Mouse (Mus musculus) forebrain, embryonic 12.5 days (tissue): ENCODE measurements around the gene 5730409E04Rik. TPM values are rescaled to one million over a fixed set of nuclear protein-coding genes. Genes with fewer than 3 reads are reported as not detected.

ENCODE experiments used
- ATAC-seq: fragments of 200-750 bp; cut with Nextera tagmentation; 2 replicates; pipeline ENCODE4 v1.8.0; 2017; ENCODE audit warnings: moderate TSS enrichment; ENCODE audit not compliant: low FRiP score
- H3K27ac ChIP-seq: fragments of 300-500 bp; sonication (generic); 2 replicates; pipeline ENCODE4 v1.5.1; 2016; ENCODE audit warnings: mild to moderate bottlenecking
- H3K27me3 ChIP-seq: fragments of 300-500 bp; sonication (generic); 2 replicates; pipeline ENCODE4 v1.6.1; 2016; ENCODE audit warnings: mild to moderate bottlenecking
- H3K36me3 ChIP-seq: fragments of 300-500 bp; sonication (generic); replicated peaks from 2 replicates; pipeline ENCODE4 v1.6.1; 2016; ENCODE audit warnings: mild to moderate bottlenecking
- H3K4me1 ChIP-seq: fragments of 300-500 bp; sonication (generic); 2 replicates; pipeline ENCODE4 v1.6.1; 2016
- H3K4me2 ChIP-seq: fragments of 300-500 bp; sonication (generic); 2 replicates; pipeline ENCODE4 v1.6.1; 2016; ENCODE audit warnings: mild to moderate bottlenecking, moderate library complexity
- H3K4me3 ChIP-seq: fragments of 300-500 bp; sonication (generic); replicated peaks from 2 replicates; pipeline ENCODE4 v1.5.1; 2016; ENCODE audit warnings: mild to moderate bottlenecking
- H3K9ac ChIP-seq: fragments of 300-500 bp; sonication (generic); 2 replicates; pipeline ENCODE4 v1.6.1; 2016; ENCODE audit warnings: mild to moderate bottlenecking
- H3K9me3 ChIP-seq: fragments of 300-500 bp; sonication (generic); 2 replicates; pipeline ENCODE4 v1.6.1; 2016
- WGBS: fragments of 180-500 bp; shearing (Covaris S2); methylation state at CpG from one replicate; pipeline ENCODE4 v1.1.7; 2016; 5-methylcytosine and 5-hydroxymethylcytosine counted together
- polyA plus RNA-seq: library from polyadenylated mRNA; unstranded; fragments of >200 nt; fragmentation: Nextera tagmentation; extraction: Ambion mirVana; gene quantifications from 2 replicates; pipeline ENCODE4 v1.2.1, GENCODE M21; 2016

Gene 5730409E04Rik
- polyA plus RNA-seq, result 1.3 and 2.6 TPM in 2 replicates

DNA sequence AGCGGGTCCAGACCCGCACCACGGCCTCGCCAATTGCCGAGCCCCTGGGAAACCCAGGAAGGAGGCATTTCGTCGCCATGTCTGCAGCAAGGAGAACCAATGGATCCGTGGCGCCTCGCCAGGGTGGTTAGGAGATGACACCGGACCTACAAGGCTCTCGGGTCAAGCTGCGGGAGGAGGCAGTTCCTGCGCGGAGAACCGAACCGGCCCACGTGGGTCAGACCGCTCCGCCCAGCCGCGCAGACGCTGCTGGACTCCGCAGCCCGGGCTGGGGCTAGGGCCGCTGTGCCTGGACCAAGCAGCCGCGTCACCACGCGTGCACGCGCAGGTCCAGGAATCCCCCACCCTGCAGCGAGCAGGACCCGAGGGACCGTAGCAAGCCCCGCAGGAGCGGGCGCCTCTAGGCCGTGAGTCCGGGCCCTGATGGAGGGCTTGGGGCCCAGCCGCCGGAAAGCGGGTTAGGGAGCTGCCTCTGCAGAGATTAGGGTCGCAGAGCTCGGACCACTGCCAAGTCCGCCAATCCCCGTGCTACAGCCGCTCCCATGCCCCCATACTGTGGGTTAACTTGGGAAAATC lies at the start of gene 5730409E04Rik:
TSS of gene 5730409E04Rik (plus strand) at position 213 of the 576 bp plus-strand sequence.
- H3K27me3 ChIP-seq, result peaks cover 79% of the 10 kb centered on the region

DNA sequence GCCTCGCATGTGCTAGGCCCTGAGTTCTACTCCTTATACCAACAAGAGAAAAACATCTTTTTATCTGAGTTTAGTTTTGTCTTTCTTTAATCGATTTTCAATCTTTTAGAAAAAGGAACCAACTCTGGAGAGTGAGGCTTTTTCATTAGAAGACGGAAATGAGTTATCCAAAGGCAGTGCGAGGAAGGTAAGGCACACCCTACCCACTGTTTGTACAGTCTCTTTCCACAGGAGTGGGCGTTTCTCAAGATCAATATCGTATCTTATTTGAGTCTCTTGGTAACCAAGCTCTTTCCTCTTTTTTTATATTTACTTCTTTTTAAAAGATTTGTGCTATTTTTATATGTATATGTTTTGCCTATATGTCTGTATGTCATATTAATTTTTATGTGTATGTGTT lies 45.8 kb upstream of the 5730409E04Rik start:
- no peaks in the 10 kb centered on the region for H3K4me1 ChIP-seq
- H3K9me3 ChIP-seq, result no peaks in the 10 kb centered on the region
- ATAC-seq, result no peak
- H3K36me3 ChIP-seq, result peaks cover 67% of the 10 kb centered on the region
- WGBS, result 93% methylated on average over 6 of the region's 6 CpGs
- no peak overlapping the region for H3K4me2 ChIP-seq
- H3K4me3 ChIP-seq, result no peak overlapping the region
- no peaks in the 10 kb centered on the region for H3K27me3 ChIP-seq
- no peak overlapping the region for H3K27ac ChIP-seq
- no peak overlapping the region for H3K9ac ChIP-seq

More for the DNA sequence above, at the start of gene 5730409E04Rik:
- Histone ChIP-seq H3K36me3 (no peaks in the 10 kb centered on the region), H3K9ac (peak within 1 kb of the TSS; percentile 71), H3K4me3 (peak within 1 kb of the TSS; percentile 57), H3K27ac (0 out of 2 replicates have a peak within 1 kb of the TSS, but pooled peaks have one; percentile 11), H3K4me2 (peak within 1 kb of the TSS; percentile 74), H3K9me3 (no peaks in the 10 kb centered on the region), H3K4me1 (peaks cover 8% of the 10 kb centered on the region)
- under 1% methylated on average over 48 of the region's 48 CpGs for WGBS
- ATAC-seq, result peak; percentile 83

- no peak overlapping the region for H3K27ac ChIP-seq
- no peaks in the 10 kb centered on the region for H3K27me3 ChIP-seq
- H3K4me1 ChIP-seq, result no peaks in the 10 kb centered on the region
- H3K4me3 ChIP-seq, result no peak overlapping the region
- no peaks in the 10 kb centered on the region for H3K9me3 ChIP-seq
- no peak for ATAC-seq
- 94% methylated on average over 4 of the region's 4 CpGs for WGBS
- no peak overlapping the region for H3K9ac ChIP-seq
- H3K4me2 ChIP-seq, result no peak overlapping the region
- peaks cover 79% of the 10 kb centered on the region for H3K36me3 ChIP-seq
Measured at GRCm38 (mm10) chr4:126567243-126567642, 42.4 kb upstream of the 5730409E04Rik start.

DNA sequence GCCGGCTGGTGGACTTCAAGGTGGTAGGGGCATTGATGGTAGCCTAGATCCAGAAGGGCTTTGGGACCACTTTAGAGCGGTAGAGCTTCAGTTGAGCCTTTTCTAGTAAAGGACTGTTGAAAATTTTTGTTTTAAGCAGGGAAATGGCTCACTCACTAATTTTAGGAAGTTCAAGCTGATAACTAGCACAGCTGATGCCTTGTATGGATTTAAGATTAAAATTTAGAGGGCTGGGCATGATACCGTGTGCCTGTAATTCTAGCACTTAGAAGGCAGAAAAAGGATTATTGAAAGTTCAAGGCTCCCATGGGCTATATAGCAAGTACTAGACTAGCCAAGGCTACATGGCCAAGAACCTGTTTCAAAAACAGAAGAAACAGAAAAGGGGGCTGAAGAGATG lies 39.8 kb upstream of the 5730409E04Rik start:
- no peaks in the 10 kb centered on the region for H3K27me3 ChIP-seq
- H3K9ac ChIP-seq, result no peak overlapping the region
- H3K27ac ChIP-seq, result no peak overlapping the region
- 98% methylated on average over 3 of the region's 3 CpGs for WGBS
- H3K4me3 ChIP-seq, result no peak overlapping the region
- ATAC-seq, result no peak
- H3K36me3 ChIP-seq, result peaks cover 89% of the 10 kb centered on the region
- H3K4me2 ChIP-seq, result no peak overlapping the region
- no peaks in the 10 kb centered on the region for H3K9me3 ChIP-seq
- H3K4me1 ChIP-seq, result no peaks in the 10 kb centered on the region

DNA sequence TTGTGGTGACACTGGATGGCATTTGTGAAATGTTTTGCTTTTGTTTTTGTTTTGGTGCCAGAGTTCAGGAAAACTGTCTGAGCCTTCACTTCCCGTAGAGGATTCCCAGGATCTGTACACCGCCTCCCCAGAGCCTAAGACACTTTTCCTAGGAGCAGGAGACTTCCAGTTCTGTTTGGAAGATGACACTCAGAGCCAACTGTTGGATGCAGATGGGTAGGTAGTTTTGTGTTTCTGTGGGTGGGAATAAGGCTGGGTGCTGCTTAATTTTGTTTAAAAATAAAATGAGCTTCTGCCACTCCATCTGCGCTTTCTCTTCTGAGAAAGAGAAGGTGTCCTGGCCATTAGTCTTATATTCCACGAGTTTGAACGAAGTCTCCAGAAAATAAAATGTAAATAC lies 33.3 kb upstream of the 5730409E04Rik start:
- 94% methylated on average over 5 of the region's 5 CpGs for WGBS
- no peak overlapping the region for H3K9ac ChIP-seq
- no peak overlapping the region for H3K4me2 ChIP-seq
- H3K9me3 ChIP-seq, result no peaks in the 10 kb centered on the region
- no peaks in the 10 kb centered on the region for H3K27me3 ChIP-seq
- peaks cover 99% of the 10 kb centered on the region for H3K36me3 ChIP-seq
- H3K27ac ChIP-seq, result no peak overlapping the region
- H3K4me1 ChIP-seq, result no peaks in the 10 kb centered on the region
- no peak for ATAC-seq
- no peak overlapping the region for H3K4me3 ChIP-seq

GRCm38 (mm10) chr4:126577920-126578319 lies 31.7 kb upstream of the 5730409E04Rik start:
- Histone ChIP-seq H3K9ac (no peak overlapping the region), H3K4me1 (no peaks in the 10 kb centered on the region), H3K27me3 (no peaks in the 10 kb centered on the region), H3K36me3 (peaks cover 98% of the 10 kb centered on the region), H3K4me2 (no peak overlapping the region), H3K9me3 (no peaks in the 10 kb centered on the region), H3K4me3 (no peak overlapping the region), H3K27ac (no peak overlapping the region)
- no peak for ATAC-seq
- WGBS, result 93% methylated on average over 3 of the region's 3 CpGs

GRCm38 (mm10) chr4:126579077-126579476 lies 30.5 kb upstream of the 5730409E04Rik start:
- Histone ChIP-seq H3K27ac (no peak overlapping the region), H3K4me3 (no peak overlapping the region), H3K4me1 (no peaks in the 10 kb centered on the region), H3K4me2 (no peak overlapping the region), H3K36me3 (peaks cover 96% of the 10 kb centered on the region), H3K9me3 (no peaks in the 10 kb centered on the region), H3K9ac (no peak overlapping the region), H3K27me3 (no peaks in the 10 kb centered on the region)
- ATAC-seq, result no peak
- WGBS, result 84% methylated on average over 2 of the region's 2 CpGs

- 95% methylated on average over 13 of the region's 13 CpGs for WGBS
- no peaks in the 10 kb centered on the region for H3K27me3 ChIP-seq
- H3K36me3 ChIP-seq, result peaks cover 88% of the 10 kb centered on the region
- ATAC-seq, result no peak
- H3K4me3 ChIP-seq, result no peak overlapping the region
- H3K9ac ChIP-seq, result no peak overlapping the region
- no peak overlapping the region for H3K4me2 ChIP-seq
- no peaks in the 10 kb centered on the region for H3K9me3 ChIP-seq
- no peak overlapping the region for H3K27ac ChIP-seq
- no peaks in the 10 kb centered on the region for H3K4me1 ChIP-seq
Measured at GRCm38 (mm10) chr4:126585739-126586138, 23.9 kb upstream of the 5730409E04Rik start.

DNA sequence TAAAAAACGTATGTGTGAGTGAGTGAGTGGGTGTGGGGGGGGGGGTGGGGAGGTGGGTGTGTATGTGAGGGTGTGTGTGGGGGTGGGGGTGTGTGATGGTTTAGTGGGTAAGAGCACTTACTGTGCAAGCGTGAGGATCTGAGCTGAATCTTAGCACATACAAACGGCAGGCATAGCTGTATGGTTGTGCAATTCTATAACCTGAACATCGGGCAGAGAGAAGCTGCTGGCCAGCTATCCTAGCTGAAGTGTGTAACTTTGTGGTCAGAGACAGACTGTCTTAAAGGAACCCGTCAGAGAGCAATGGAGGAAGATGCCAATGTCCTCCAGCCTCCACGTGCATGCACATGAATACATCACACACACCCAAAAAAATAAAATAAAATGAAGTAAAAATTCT lies 17.6 kb upstream of the 5730409E04Rik start:
- Histone ChIP-seq H3K4me2 (no peak overlapping the region), H3K4me3 (no peak overlapping the region), H3K36me3 (peaks cover 74% of the 10 kb centered on the region), H3K27ac (no peak overlapping the region), H3K27me3 (no peaks in the 10 kb centered on the region), H3K4me1 (no peaks in the 10 kb centered on the region), H3K9ac (no peak overlapping the region), H3K9me3 (no peaks in the 10 kb centered on the region)
- WGBS, result 93% methylated on average over 6 of the region's 6 CpGs
- no peak for ATAC-seq

GRCm38 (mm10) chr4:126599971-126600754 lies 9.5 kb upstream of the 5730409E04Rik start:
- H3K27me3 ChIP-seq, result peaks cover 38% of the 10 kb centered on the region

GRCm38 (mm10) chr4:126601597-126602444 lies 7.8 kb upstream of the 5730409E04Rik start:
- ATAC-seq, result peak; percentile 95
- H3K9ac ChIP-seq, result no peak overlapping the region
- peak overlapping the region; percentile 42 for H3K4me2 ChIP-seq
- peaks cover 54% of the 10 kb centered on the region for H3K27me3 ChIP-seq
- H3K4me3 ChIP-seq, result no peak overlapping the region
- peaks cover 19% of the 10 kb centered on the region for H3K4me1 ChIP-seq
- WGBS, result 20% methylated on average over 21 of the region's 22 CpGs
- H3K36me3 ChIP-seq, result no peaks in the 10 kb centered on the region
- no peaks in the 10 kb centered on the region for H3K9me3 ChIP-seq
- peak overlapping the region; percentile 74 for H3K27ac ChIP-seq

More at GRCm38 (mm10) chr4:126599971-126600754, 9.5 kb upstream of the 5730409E04Rik start:
- Histone ChIP-seq H3K27ac (no peak overlapping the region), H3K9me3 (no peaks in the 10 kb centered on the region), H3K36me3 (no peaks in the 10 kb centered on the region), H3K4me3 (no peak overlapping the region), H3K9ac (no peak overlapping the region), H3K4me1 (peaks cover 19% of the 10 kb centered on the region), H3K4me2 (no peak overlapping the region)
- 35% methylated on average over 8 of the region's 8 CpGs for WGBS
- 0 out of 2 replicates have a peak, but pooled peaks have one; percentile 15 for ATAC-seq

- Histone ChIP-seq H3K9ac (no peak overlapping the region), H3K27me3 (peaks cover 54% of the 10 kb centered on the region), H3K4me2 (peak overlapping the region; percentile 42), H3K4me1 (peaks cover 19% of the 10 kb centered on the region), H3K27ac (peak overlapping the region; percentile 74), H3K4me3 (no peak overlapping the region), H3K9me3 (no peaks in the 10 kb centered on the region), H3K36me3 (no peaks in the 10 kb centered on the region)
- no peak; the same call in 1 of the 2 replicates for ATAC-seq
- WGBS, result 0% methylated on average over 6 of the region's 6 CpGs
Measured at GRCm38 (mm10) chr4:126602445-126602762, 7.2 kb upstream of the 5730409E04Rik start.
